Mouse (Mus musculus): ENCODE data around the gene Fos.

GRCm38 (mm10) chr12:85430434-85430833 lies 43.3 kb upstream of the Fos start:
- TF ChIP-seq CTCF (IDR thresholded peaks at IDR 0.05; ENCODE audit: borderline replicate concordance, insufficient read depth, low read depth, low read length) (no peak), POLR2A (IDR thresholded peaks at IDR 0.05; ENCODE audit: borderline replicate concordance, insufficient read depth, low read length) (no peak)

Measured in cerebellum, adult 2 months (tissue).